Mouse (Mus musculus): Measurements from ENCODE around the gene Gsap. TPM values are rescaled to one million over a fixed set of nuclear protein-coding genes. Genes with fewer than 3 reads are reported as not detected.
"Not testable (repeated sequence)": the region's sequence is repeated elsewhere in the genome, so short reads cannot be mapped to it uniquely, and the experiment has no call there.

Gene Gsap
- polyA plus RNA-seq, 1 experiment, result 14.9 TPM

GRCm38 (mm10) chr5:21332119-21332518 lies 146.1 kb downstream of the Gsap start:
- TF ChIP-seq GATA1 (IDR thresholded peaks at IDR 0.05; ENCODE audit: borderline replicate concordance, low read length) (no peak), FLI1 (IDR thresholded peaks at IDR 0.05; ENCODE audit: low read length) (no peak)
- Histone ChIP-seq H3K4me1 (peaks cover 40% of the 10 kb centered on the region), H3K27me3 (replicated peaks) (no peaks in the 10 kb centered on the region), H3K9me3 (no peaks in the 10 kb centered on the region), H3K4me3 (replicated peaks) (no peak overlapping the region), H3K36me3 (replicated peaks; ENCODE audit: low read length) (no peaks in the 10 kb centered on the region)

- H3K27me3 ChIP-seq (replicated peaks); H3K36me3 ChIP-seq (replicated peaks; ENCODE audit: low read length); H3K9me3 ChIP-seq; H3K4me1 ChIP-seq; H3K4me3 ChIP-seq (replicated peaks): not testable (repeated sequence)
These were observed 156.2 kb downstream of the Gsap start for GRCm38 (mm10) chr5:21342265-21342664.

DNA sequence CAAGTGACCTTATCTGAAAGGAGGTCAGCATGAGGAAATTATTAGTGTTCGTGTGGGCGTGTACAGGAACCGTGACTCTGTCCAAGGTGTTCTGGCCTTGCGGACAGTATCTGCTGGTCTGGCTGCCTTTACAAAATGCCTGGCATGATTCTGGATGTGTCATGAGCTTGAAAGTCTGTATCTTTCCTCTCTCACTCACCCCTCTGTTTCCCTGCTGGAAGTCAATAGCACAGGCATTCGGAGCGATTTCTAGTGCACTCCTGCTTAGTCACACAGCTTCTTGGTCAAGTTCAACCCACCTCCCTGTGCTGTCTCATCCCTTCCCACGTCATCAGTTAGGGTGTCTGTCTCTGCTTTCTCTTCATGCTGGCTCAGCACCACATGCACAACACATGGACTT lies 162.3 kb downstream of the Gsap start:
- no peaks in the 10 kb centered on the region for H3K27me3 ChIP-seq (replicated peaks)
- peaks cover 9% of the 10 kb centered on the region for H3K4me1 ChIP-seq
- no peaks in the 10 kb centered on the region for H3K36me3 ChIP-seq (replicated peaks; ENCODE audit: low read length)

DNA sequence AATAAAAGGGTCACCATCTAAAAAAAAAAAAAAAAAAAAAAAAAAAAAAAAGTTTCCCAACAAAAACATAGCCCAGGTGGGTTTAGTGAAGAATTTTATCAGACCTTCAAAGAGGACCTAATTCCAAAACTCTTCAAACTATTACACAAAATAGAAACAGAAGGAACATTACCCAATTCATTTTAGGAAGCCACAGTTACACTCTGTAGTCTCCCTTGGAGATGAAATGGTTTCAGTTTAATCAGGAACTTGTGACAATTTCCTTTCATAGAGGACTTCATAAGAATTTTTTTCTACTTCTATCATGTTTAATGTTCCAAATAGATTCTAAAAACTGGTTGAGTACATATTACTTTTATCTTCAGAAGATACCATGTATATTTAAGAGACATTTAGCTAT lies 165.6 kb downstream of the Gsap start:
- Histone ChIP-seq H3K4me1 (peaks cover 21% of the 10 kb centered on the region), H3K27me3 (replicated peaks) (no peaks in the 10 kb centered on the region), H3K9me3 (no peaks in the 10 kb centered on the region), H3K4me3 (replicated peaks) (no peak overlapping the region), H3K36me3 (replicated peaks; ENCODE audit: low read length) (no peaks in the 10 kb centered on the region)
- TF ChIP-seq FLI1 (IDR thresholded peaks at IDR 0.05; ENCODE audit: low read length) (no peak), GATA1 (IDR thresholded peaks at IDR 0.05; ENCODE audit: borderline replicate concordance, low read length) (no peak)

More for the DNA sequence above, 162.3 kb downstream of the Gsap start:
- Histone ChIP-seq H3K4me3 (replicated peaks) (peak overlapping the region; percentile 29), H3K9me3 (no peaks in the 10 kb centered on the region)
- TF ChIP-seq GATA1 (IDR thresholded peaks at IDR 0.05; ENCODE audit: borderline replicate concordance, low read length) (no peak), FLI1 (IDR thresholded peaks at IDR 0.05; ENCODE audit: low read length) (no peak)

DNA sequence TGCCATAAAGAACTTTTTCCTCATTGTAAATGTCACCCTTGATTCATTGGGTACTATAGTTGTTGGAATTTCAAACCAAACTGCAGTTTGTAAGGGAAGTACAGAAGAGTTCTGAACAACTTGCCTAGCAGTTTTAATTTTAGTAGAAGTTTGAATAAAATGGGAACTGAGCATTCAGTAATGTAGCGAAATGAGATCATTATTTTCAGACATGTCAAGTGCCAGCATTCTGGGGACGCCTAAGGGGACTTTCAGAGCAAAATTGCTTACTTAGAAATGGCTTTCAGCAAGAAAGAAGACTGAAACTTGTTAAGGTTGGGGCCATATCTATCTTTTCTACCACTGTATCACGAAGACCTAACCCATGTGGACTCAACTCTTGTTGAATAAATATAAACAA lies 172.6 kb downstream of the Gsap start:
- Histone ChIP-seq H3K27me3 (replicated peaks) (no peaks in the 10 kb centered on the region), H3K4me1 (peaks cover 16% of the 10 kb centered on the region), H3K36me3 (replicated peaks; ENCODE audit: low read length) (no peaks in the 10 kb centered on the region), H3K9me3 (peaks cover 15% of the 10 kb centered on the region), H3K4me3 (replicated peaks) (no peak overlapping the region)
- TF ChIP-seq GATA1 (IDR thresholded peaks at IDR 0.05; ENCODE audit: borderline replicate concordance, low read length), result no peak
- TF ChIP-seq FLI1 (IDR thresholded peaks at IDR 0.05; ENCODE audit: low read length), result no peak

DNA sequence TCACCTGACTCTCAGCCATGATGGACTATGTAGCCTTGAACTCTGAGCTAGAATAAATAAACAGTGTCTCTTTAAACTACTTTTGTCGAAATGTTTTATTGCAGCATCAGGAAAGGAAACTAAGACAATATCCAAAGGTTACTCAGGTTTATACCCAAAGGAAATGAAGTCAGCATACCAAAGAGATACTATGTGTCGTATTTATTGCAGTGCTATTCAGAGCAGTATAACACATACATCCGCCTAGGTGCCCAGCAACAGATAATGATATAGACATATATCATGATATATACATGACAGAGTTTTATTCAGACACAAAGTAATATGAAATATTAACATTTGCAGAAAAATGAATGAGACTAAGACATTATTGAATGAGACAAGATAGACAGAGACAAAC lies 177.3 kb downstream of the Gsap start:
- Histone ChIP-seq H3K27me3 (replicated peaks) (no peaks in the 10 kb centered on the region), H3K36me3 (replicated peaks; ENCODE audit: low read length) (no peaks in the 10 kb centered on the region), H3K9me3 (peaks cover 15% of the 10 kb centered on the region), H3K4me3 (replicated peaks) (no peak overlapping the region), H3K4me1 (peaks cover 12% of the 10 kb centered on the region)
- TF ChIP-seq GATA1 (IDR thresholded peaks at IDR 0.05; ENCODE audit: borderline replicate concordance, low read length), result no peak

Other genes with a start within 250 kb of the Gsap start
- 15.8 and 22.7 TPM in 2 replicates for gene Rsbn1l, start 229.9 kb upstream of the Gsap start, polyA plus RNA-seq (2012; ENCODE audit: insufficient read depth, low replicate concordance)
- gene Ptpn12, start 130.3 kb upstream of the Gsap start, polyA plus RNA-seq (2012; ENCODE audit: insufficient read depth, low replicate concordance), result 20.9 and 34.8 TPM in 2 replicates
- gene Fgl2, start 186.4 kb downstream of the Gsap start, polyA plus RNA-seq (2012; ENCODE audit: insufficient read depth, low replicate concordance), result 0.71 and 3.3 TPM in 2 replicates
- gene Ccdc146, start 238.4 kb downstream of the Gsap start, polyA plus RNA-seq (2012; ENCODE audit: insufficient read depth, low replicate concordance), result not detected in 2 replicates
- 0.46 TPM in 1 of 2 replicates, not detected in the other for gene Fam185a, start 238.7 kb downstream of the Gsap start, polyA plus RNA-seq (2012; ENCODE audit: insufficient read depth, low replicate concordance)

Measured in megakaryocyte, embryonic 14.5 days (primary cell).